Mouse (Mus musculus): ENCODE data around the gene Fam169a. TPM values are rescaled to one million over a fixed set of nuclear protein-coding genes. Genes with fewer than 3 reads are reported as not detected.
"Not testable (repeated sequence)": the region's sequence is repeated elsewhere in the genome, so short reads cannot be mapped to it uniquely, and the experiment has no call there.

Gene Fam169a
- polyA plus RNA-seq, 1 experiment from 2014 or later = 1.4 TPM

DNA sequence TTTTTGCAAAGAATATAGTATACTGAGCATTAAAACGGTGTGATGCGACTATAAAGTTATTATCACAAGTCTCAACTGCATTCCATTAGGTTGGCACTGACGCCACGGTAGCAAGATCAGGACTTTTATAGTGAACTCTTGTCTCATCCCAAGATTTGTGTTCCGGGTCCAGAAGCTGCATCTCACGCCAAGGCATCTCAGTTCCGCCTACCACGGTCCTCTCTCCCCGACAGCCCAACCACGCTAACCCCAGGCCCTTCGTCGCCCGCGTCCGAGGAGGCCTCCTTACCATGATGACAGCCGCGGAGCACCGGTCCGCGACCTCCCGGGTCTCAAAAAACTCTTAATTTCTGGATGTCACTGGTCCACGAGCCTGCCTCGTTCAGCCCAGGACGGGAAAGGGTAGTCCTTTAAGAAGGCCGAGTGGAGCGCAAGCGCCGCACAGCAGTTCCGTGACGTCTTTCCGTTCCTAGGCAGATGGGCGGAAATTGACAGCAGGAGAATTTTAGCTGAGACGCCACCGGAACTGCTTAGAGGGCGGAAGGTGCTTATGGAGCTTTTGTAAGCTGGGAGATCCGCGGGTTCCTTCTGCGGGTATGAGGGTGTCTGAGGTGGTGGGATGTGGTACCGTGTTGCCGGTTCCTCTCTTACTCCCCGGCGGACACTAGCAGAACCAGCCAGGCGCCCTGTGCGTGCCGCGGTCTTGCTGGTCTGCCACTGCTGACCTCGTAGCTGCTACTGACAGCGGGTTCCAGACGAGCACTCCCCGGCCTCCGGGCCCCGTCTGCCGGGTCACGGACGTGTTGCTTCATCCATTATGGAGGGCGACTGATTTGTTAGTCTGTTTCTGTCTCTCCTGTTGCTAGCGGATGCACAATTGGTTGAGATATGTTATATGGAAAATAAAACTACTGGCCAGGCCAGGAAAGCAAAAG lies 70.6 kb downstream of the Fam169a start, which contains the start of the genes Gfm2 and Nsa2:
TSS of gene Gfm2 (plus strand) at position 472 of the 935 bp plus-strand sequence.
TSS of gene Nsa2 (minus strand) at position 472 of the 935 bp plus-strand sequence.
- Histone ChIP-seq H3K36me3 (peaks cover 21% of the 10 kb centered on the region; the same call in 1 of the 2 replicates), H3K9ac (peak within 1 kb of the TSS; percentile 89), H3K4me1 (peaks cover 12% of the 10 kb centered on the region), H3K27me3 (no peaks in the 10 kb centered on the region), H3K4me3 (peak within 1 kb of the TSS; percentile 96), H3K4me2 (peak within 1 kb of the TSS; percentile 55), H3K27ac (peak within 1 kb of the TSS; percentile 80), H3K9me3 (no peaks in the 10 kb centered on the region)
- ATAC-seq (ENCODE audit: borderline replicate concordance, extremely low read depth, low FRiP score, low TSS enrichment) = peak; percentile 95
- under 1% methylated on average over 57 of the region's 57 CpGs for WGBS

GRCm38 (mm10) chr13:97138404-97138931 lies 71.4 kb downstream of the Fam169a start:
- H3K9ac ChIP-seq = peak overlapping the region; percentile 89
- peaks cover 12% of the 10 kb centered on the region for H3K4me1 ChIP-seq
- not testable (repeated sequence) for H3K9me3 ChIP-seq, H3K27me3 ChIP-seq
- peaks cover 22% of the 10 kb centered on the region; the same call in 1 of the 2 replicates for H3K36me3 ChIP-seq
- H3K4me3 ChIP-seq = peak overlapping the region; percentile 96
- peak overlapping the region; percentile 55 for H3K4me2 ChIP-seq
- peak overlapping the region; percentile 80; the same call in 1 of the 2 replicates for H3K27ac ChIP-seq
- 31% methylated on average over 8 of the region's 8 CpGs for WGBS
- ATAC-seq (ENCODE audit: borderline replicate concordance, extremely low read depth, low FRiP score, low TSS enrichment) = 0 out of 2 replicates have a peak, but pooled peaks have one; percentile 5

- Histone ChIP-seq H3K36me3 (peaks cover 25% of the 10 kb centered on the region), H3K27me3 (no peaks in the 10 kb centered on the region), H3K4me1 (peaks cover 6% of the 10 kb centered on the region), H3K4me3 (no peak overlapping the region), H3K4me2 (no peak overlapping the region), H3K9me3 (no peaks in the 10 kb centered on the region), H3K27ac (no peak overlapping the region), H3K9ac (no peak overlapping the region)
- WGBS = 79% methylated on average over 7 of the region's 7 CpGs
- no peak for ATAC-seq (ENCODE audit: borderline replicate concordance, extremely low read depth, low FRiP score, low TSS enrichment)
Observed at GRCm38 (mm10) chr13:97142321-97142720, 75.2 kb downstream of the Fam169a start.

DNA sequence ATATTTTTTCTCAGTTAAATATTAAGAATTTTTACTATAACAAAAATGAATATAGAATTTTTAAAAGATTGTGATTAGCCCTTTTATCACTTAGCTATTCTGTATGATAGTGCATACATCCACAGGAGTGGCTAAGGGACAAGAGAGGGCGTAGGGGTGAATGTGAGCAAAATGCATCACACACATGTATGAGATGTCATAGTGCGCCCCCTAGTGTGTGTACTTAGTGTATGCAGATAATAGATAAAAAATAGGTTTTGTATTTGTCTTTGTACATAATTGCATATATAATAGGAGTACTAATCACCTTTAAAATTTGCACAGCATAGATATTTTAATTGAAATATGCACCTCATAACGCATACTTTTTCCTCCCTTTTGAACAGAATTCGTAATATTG lies 78.7 kb downstream of the Fam169a start:
- Histone ChIP-seq H3K4me3 (no peak overlapping the region), H3K9ac (no peak overlapping the region), H3K4me1 (no peaks in the 10 kb centered on the region), H3K27me3 (no peaks in the 10 kb centered on the region), H3K9me3 (no peaks in the 10 kb centered on the region), H3K27ac (no peak overlapping the region), H3K36me3 (peaks cover 48% of the 10 kb centered on the region), H3K4me2 (no peak overlapping the region)
- no peak for ATAC-seq (ENCODE audit: borderline replicate concordance, extremely low read depth, low FRiP score, low TSS enrichment)
- WGBS = 58% methylated on average over 4 of the region's 4 CpGs

- no peaks in the 10 kb centered on the region for H3K27me3 ChIP-seq
- peaks cover 73% of the 10 kb centered on the region for H3K36me3 ChIP-seq
- no peaks in the 10 kb centered on the region for H3K9me3 ChIP-seq
- H3K4me3 ChIP-seq = no peak overlapping the region
- ATAC-seq (ENCODE audit: borderline replicate concordance, extremely low read depth, low FRiP score, low TSS enrichment) = no peak
- no peaks in the 10 kb centered on the region for H3K4me1 ChIP-seq
- no peak overlapping the region for H3K9ac ChIP-seq
- H3K27ac ChIP-seq = no peak overlapping the region
- 86% methylated on average over 10 of the region's 10 CpGs for WGBS
- H3K4me2 ChIP-seq = no peak overlapping the region
Observed at GRCm38 (mm10) chr13:97175520-97176264, 108.6 kb downstream of the Fam169a start.

GRCm38 (mm10) chr13:97176731-97177130 lies 109.6 kb downstream of the Fam169a start:
- Histone ChIP-seq H3K27ac (no peak overlapping the region), H3K4me1 (no peaks in the 10 kb centered on the region), H3K9ac (no peak overlapping the region), H3K4me2 (no peak overlapping the region), H3K27me3 (no peaks in the 10 kb centered on the region), H3K9me3 (no peaks in the 10 kb centered on the region), H3K36me3 (peaks cover 68% of the 10 kb centered on the region), H3K4me3 (no peak overlapping the region)
- no peak for ATAC-seq (ENCODE audit: borderline replicate concordance, extremely low read depth, low FRiP score, low TSS enrichment)
- 84% methylated on average over 5 of the region's 5 CpGs for WGBS

- Histone ChIP-seq H3K36me3 (peaks cover 51% of the 10 kb centered on the region), H3K4me3 (no peak overlapping the region), H3K4me1 (no peaks in the 10 kb centered on the region), H3K27ac (no peak overlapping the region), H3K27me3 (no peaks in the 10 kb centered on the region), H3K4me2 (no peak overlapping the region), H3K9me3 (no peaks in the 10 kb centered on the region), H3K9ac (no peak overlapping the region)
- 81% methylated on average over 7 of the region's 7 CpGs for WGBS
- ATAC-seq (ENCODE audit: borderline replicate concordance, extremely low read depth, low FRiP score, low TSS enrichment) = no peak
Observed at GRCm38 (mm10) chr13:97178943-97179342, 111.9 kb downstream of the Fam169a start.

DNA sequence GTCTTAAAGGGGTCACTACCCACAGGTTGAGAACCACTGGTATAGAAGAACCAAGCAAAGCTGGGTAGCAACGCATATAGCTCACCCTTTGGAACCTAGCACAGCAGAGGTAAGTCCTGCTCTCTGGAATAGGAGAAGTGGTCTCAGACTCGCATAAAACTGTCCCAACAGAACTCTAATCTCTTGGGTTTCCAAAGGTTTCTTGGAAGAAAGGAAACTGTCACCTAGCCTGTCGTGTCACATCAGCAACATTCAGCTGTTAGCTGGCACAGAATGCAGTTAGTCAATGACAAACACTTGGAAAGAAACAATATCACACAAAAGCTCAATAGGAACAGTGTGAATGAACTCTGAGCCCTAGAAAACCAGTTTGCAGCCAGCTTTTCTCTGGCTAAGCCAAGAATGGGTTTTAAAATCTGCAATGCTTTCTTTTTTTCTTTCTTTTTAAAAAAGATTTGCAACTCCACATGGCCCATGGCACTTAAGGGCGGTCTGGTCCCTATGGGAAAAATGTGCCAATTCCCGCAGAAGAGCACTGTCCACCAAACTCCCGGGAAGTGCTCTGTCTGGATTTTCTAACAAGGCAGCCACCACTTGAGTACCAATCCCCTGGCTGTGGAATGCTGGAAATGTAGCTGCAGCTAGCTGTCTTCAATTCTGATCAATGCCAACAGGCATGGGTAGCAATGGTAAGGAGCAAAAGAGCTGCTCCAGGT lies 113.2 kb downstream of the Fam169a start:
- no peaks in the 10 kb centered on the region for H3K27me3 ChIP-seq
- 78% methylated on average over 6 of the region's 6 CpGs for WGBS
- H3K4me3 ChIP-seq = no peak overlapping the region
- no peaks in the 10 kb centered on the region for H3K4me1 ChIP-seq
- H3K4me2 ChIP-seq = no peak overlapping the region
- no peak for ATAC-seq (ENCODE audit: borderline replicate concordance, extremely low read depth, low FRiP score, low TSS enrichment)
- H3K36me3 ChIP-seq = peaks cover 39% of the 10 kb centered on the region
- no peak overlapping the region for H3K9ac ChIP-seq
- H3K27ac ChIP-seq = no peak overlapping the region
- no peaks in the 10 kb centered on the region for H3K9me3 ChIP-seq

Other genes starting within 250 kb of the Fam169a start
- 0.31 and 0.36 TPM in 2 replicates for gene Gcnt4, start 142.6 kb upstream of the Fam169a start, polyA plus RNA-seq (2015; fragmentation: Nextera tagmentation; extraction: Ambion mirVana)
- gene 1700029F12Rik, start 32.9 kb upstream of the Fam169a start, polyA plus RNA-seq (2015; fragmentation: Nextera tagmentation; extraction: Ambion mirVana) = not detected in 2 replicates
- gene Gm6169, start 32.0 kb downstream of the Fam169a start, polyA plus RNA-seq (2015; fragmentation: Nextera tagmentation; extraction: Ambion mirVana) = 3.1 and 3.8 TPM in 2 replicates
- 24.5 and 26.7 TPM in 2 replicates for gene Gfm2, start 70.7 kb downstream of the Fam169a start, polyA plus RNA-seq (2015; fragmentation: Nextera tagmentation; extraction: Ambion mirVana)
- 49.3 and 50.3 TPM in 2 replicates for gene Nsa2, start 70.7 kb downstream of the Fam169a start, polyA plus RNA-seq (2015; fragmentation: Nextera tagmentation; extraction: Ambion mirVana)
- 32.3 and 34.7 TPM in 2 replicates for gene Hexb, start 131.1 kb downstream of the Fam169a start, polyA plus RNA-seq (2015; fragmentation: Nextera tagmentation; extraction: Ambion mirVana)
- gene Enc1, start 173.8 kb downstream of the Fam169a start, polyA plus RNA-seq (2015; fragmentation: Nextera tagmentation; extraction: Ambion mirVana) = 11.7 and 12.5 TPM in 2 replicates

All from lung, embryonic 15.5 days (tissue).